Mouse (Mus musculus) liver, adult (tissue): ENCODE measurements around the gene Agxt2.

Experiments
- GATA4 ChIP-seq: IDR thresholded peaks from 2 replicates; pipeline ENCODE4 v1.6.1; 2014; ENCODE audit warnings: mild to moderate bottlenecking, low read length; ENCODE audit not compliant: insufficient replicate concordance

Gene Agxt2

GRCm38 (mm10) chr15:10358039-10358948, at the start of gene Agxt2:
Agxt2 (plus strand) TSS chr15:10358532.
- TF ChIP-seq GATA4, result no peak

- TF ChIP-seq GATA4, result no peak
These were observed 46.5 kb upstream of the Agxt2 start for GRCm38 (mm10) chr15:10311826-10312225.

- TF ChIP-seq GATA4, result no peak
These were observed 44.5 kb upstream of the Agxt2 start for GRCm38 (mm10) chr15:10313522-10314455.

- no peak for TF ChIP-seq GATA4
These were observed 33.3 kb upstream of the Agxt2 start, which contains the start of gene Gm21973 for GRCm38 (mm10) chr15:10325080-10325479. Gm21973 (plus strand) TSS chr15:10325380.

GRCm38 (mm10) chr15:10330626-10331025, 27.7 kb upstream of the Agxt2 start:
- no peak for TF ChIP-seq GATA4

GRCm38 (mm10) chr15:10332566-10332965, 25.8 kb upstream of the Agxt2 start:
- no peak for TF ChIP-seq GATA4

GRCm38 (mm10) chr15:10338606-10339005, 19.7 kb upstream of the Agxt2 start:
- no peak for TF ChIP-seq GATA4

GRCm38 (mm10) chr15:10347044-10347443, 11.3 kb upstream of the Agxt2 start:
- no peak for TF ChIP-seq GATA4

- no peak for TF ChIP-seq GATA4
These were observed 8.0 kb downstream of the Agxt2 start for GRCm38 (mm10) chr15:10366331-10366730.

- no peak for TF ChIP-seq GATA4
These were observed 17.1 kb downstream of the Agxt2 start for GRCm38 (mm10) chr15:10375404-10375803.

- TF ChIP-seq GATA4, result no peak
These were observed 20.1 kb downstream of the Agxt2 start for GRCm38 (mm10) chr15:10378338-10378959.

GRCm38 (mm10) chr15:10379757-10380458, 21.6 kb downstream of the Agxt2 start:
- 0 out of 2 replicates have a peak, but pooled peaks have one; percentile 11 for TF ChIP-seq GATA4

- TF ChIP-seq GATA4, result no peak
These were observed 28.9 kb downstream of the Agxt2 start for GRCm38 (mm10) chr15:10387263-10387662.

- TF ChIP-seq GATA4, result no peak
These were observed 41.5 kb downstream of the Agxt2 start for GRCm38 (mm10) chr15:10399795-10400194.

- TF ChIP-seq GATA4, result no peak
These were observed 42.1 kb downstream of the Agxt2 start for GRCm38 (mm10) chr15:10400415-10400814.

- TF ChIP-seq GATA4, result no peak
These were observed 51.5 kb downstream of the Agxt2 start for GRCm38 (mm10) chr15:10409842-10410241.
